ENCODE assay signal across 8 mouse cellular contexts in genomic region chr5:33652783-33653173, GRCm38 (mm10). TPM values are rescaled to one million over a fixed set of nuclear protein-coding genes. Genes with fewer than 3 reads are reported as not detected.
A peak's percentile ranks its signal among the peaks of the same experiment; 100 is the strongest.
DNase-seq lines count a peak whose midpoint lies in the region; ATAC-seq and TF ChIP-seq lines count a peak whose summit lies in the region.

No protein-coding gene starts in this region.

- peak overlapping the region; percentile 80 for H3K4me3 ChIP-seq in heart, embryonic 15.5 days
- peak overlapping the region; percentile 90; the same call in 1 of the 2 replicates for H3K4me3 ChIP-seq in G1E (ENCODE audit: low read depth, low read length)
- peak overlapping the region; percentile 81 for H3K4me3 ChIP-seq in forebrain, postnatal 0 days (ENCODE audit: low read depth, low read length)
- no peak overlapping the region for H3K4me3 ChIP-seq in macrophage (ENCODE audit: inconsistent target)

- H3K9me3 ChIP-seq in heart, embryonic 15.5 days (replicated peaks): no peaks in the 10 kb centered on the region
- no peaks in the 10 kb centered on the region for H3K9me3 ChIP-seq in G1E (replicated peaks)
- H3K9me3 ChIP-seq in forebrain, postnatal 0 days (ENCODE audit: low read length): no peaks in the 10 kb centered on the region

- TF ChIP-seq CTCF in G1E (IDR thresholded peaks at IDR 0.05; ENCODE audit: low read depth, low read length): no peak
- TF ChIP-seq CTCF in forebrain, postnatal 0 days (IDR thresholded peaks at IDR 0.05; ENCODE audit: low read depth): no peak

- H3K36me3 ChIP-seq in heart, embryonic 15.5 days: peaks cover 38% of the 10 kb centered on the region
- H3K36me3 ChIP-seq in G1E (replicated peaks): peaks cover 65% of the 10 kb centered on the region
- H3K36me3 ChIP-seq in forebrain, postnatal 0 days (ENCODE audit: insufficient read depth): peaks cover 9% of the 10 kb centered on the region; the same call in 1 of the 2 replicates
- peaks cover 25% of the 10 kb centered on the region for H3K36me3 ChIP-seq in macrophage (ENCODE audit: inconsistent target)

- peak overlapping the region; percentile 47 for H3K9ac ChIP-seq in heart, embryonic 15.5 days
- H3K9ac ChIP-seq in forebrain, postnatal 0 days: peak overlapping the region; percentile 76

- no peak for DNase-seq in heart, postnatal 25 days (ENCODE audit: low spot score)
- DNase-seq in G1E (ENCODE audit: low spot score) (no peak), MN1 (ENCODE audit: low spot score) (no peak)
- no peak for DNase-seq in forebrain, postnatal 0 days
- DNase-seq in right cerebral cortex, postnatal 25 days: no peak
- no peak for DNase-seq in spleen, adult 12 weeks (ENCODE audit: low spot score)

- peak overlapping the region; percentile 97 for H3K27ac ChIP-seq in heart, embryonic 15.5 days
- peak overlapping the region; percentile 95; the same call in 1 of the 2 replicates for H3K27ac ChIP-seq in forebrain, postnatal 0 days (ENCODE audit: low read depth, low read length)
- H3K27ac ChIP-seq in macrophage: peak overlapping the region; percentile 88; the same call in 1 of the 2 replicates

- WGBS in heart, embryonic 15.5 days: 5% methylated on average over 9 of the region's 9 CpGs
- WGBS in forebrain, postnatal 0 days: 3% methylated on average over 9 of the region's 9 CpGs
- WGBS in macrophage (ENCODE audit: missing documents): 17% methylated on average over 9 of the region's 9 CpGs

- no peak for ATAC-seq in heart, embryonic 15.5 days (replicated peaks; ENCODE audit: insufficient number of reproducible peaks, insufficient read depth, low FRiP score, low read depth)
- no peak for ATAC-seq in G1E (ENCODE audit: extremely low read depth, insufficient number of reproducible peaks, low FRiP score, poor library complexity, severe bottlenecking)
- ATAC-seq in forebrain, postnatal 0 days: no peak

- peaks cover 67% of the 10 kb centered on the region for H3K79me2 ChIP-seq in macrophage (ENCODE audit: inconsistent target)

- intact Hi-C loops in heart, postnatal 25 days (cut with DNase I): loop anchor here (10.0 kb wide), 1 partner anchor 282 kb away; the partner anchor contains the start of gene Nelfa

- H3K4me1 ChIP-seq in heart, embryonic 15.5 days (replicated peaks): peaks cover 40% of the 10 kb centered on the region
- H3K4me1 ChIP-seq in G1E (ENCODE audit: insufficient read depth, low read depth, low read length): peaks cover 66% of the 10 kb centered on the region
- H3K4me1 ChIP-seq in forebrain, postnatal 0 days (ENCODE audit: insufficient read depth): peaks cover 7% of the 10 kb centered on the region

- no peaks in the 10 kb centered on the region for H3K27me3 ChIP-seq in heart, embryonic 15.5 days
- H3K27me3 ChIP-seq in G1E (ENCODE audit: insufficient read depth, low read length): no peaks in the 10 kb centered on the region
- no peaks in the 10 kb centered on the region for H3K27me3 ChIP-seq in forebrain, postnatal 0 days (ENCODE audit: insufficient read depth, low read length)

- H3K4me2 ChIP-seq in heart, embryonic 15.5 days: peak overlapping the region; percentile 67
- peak overlapping the region; percentile 62 for H3K4me2 ChIP-seq in forebrain, postnatal 0 days (ENCODE audit: low read depth)

RNA-seq across cellular contexts. Expression of gene Slbp, which starts 0.4 kb away (rescaled TPM):
- 99.3 and 113 TPM in 2 replicates for polyA plus RNA-seq in heart, embryonic 15.5 days (2015; fragmentation: Nextera tagmentation; extraction: Ambion mirVana)
- total RNA-seq in heart, postnatal 25 days (2021): 10 to 100 TPM; 15.3 to 16.2 TPM
- total RNA-seq in G1E (2014; fragmentation: Nextera tagmentation) (168 and 174 TPM in 2 replicates), G1E (2017) (373 and 386 TPM in 2 replicates)
- polyA plus RNA-seq in G1E (2012) (174 and 196 TPM in 2 replicates), macrophage (2018) (28.4 to 65.1 TPM (median 34.0 TPM) in 3 replicates)
- 88.7 and 89.8 TPM in 2 replicates for total RNA-seq in forebrain, postnatal 0 days (2014; rRNA removed)
- polyA plus RNA-seq in forebrain, postnatal 0 days (2015; fragmentation: Nextera tagmentation; extraction: Ambion mirVana): 86.4 and 94.4 TPM in 2 replicates
- total RNA-seq in macrophage (2018; cell fraction: chromatin; rRNA removed): 100 to 1,000 TPM in 1 of 26 experiments, 10 to 100 TPM in 25; 24.7 to 108 (median 50.4) TPM
- 10 to 100 TPM; 17.7 to 33.7 (median 28.1) TPM for total RNA-seq in macrophage (2018; cell fraction: cytosol; rRNA removed)
- total RNA-seq in macrophage (2018; cell fraction: nucleus; rRNA removed): 100 to 1,000 TPM in 1 of 26 experiments, 10 to 100 TPM in 25; 18.5 to 101 (median 36.5) TPM

RNA-seq across cellular contexts. Expression of gene Tacc3, which starts 5.2 kb away (rescaled TPM):
- 107 and 117 TPM in 2 replicates for polyA plus RNA-seq in heart, embryonic 15.5 days (2015; fragmentation: Nextera tagmentation; extraction: Ambion mirVana)
- 1 to 10 TPM; 2.4 TPM for total RNA-seq in heart, postnatal 25 days (2021)
- 112 and 119 TPM in 2 replicates for total RNA-seq in G1E (2014; fragmentation: Nextera tagmentation)
- total RNA-seq in G1E (2017): 150 and 155 TPM in 2 replicates
- 81.8 and 94.2 TPM in 2 replicates for polyA plus RNA-seq in G1E (2012)
- 12.0 and 20.1 TPM in 2 replicates for total RNA-seq in forebrain, postnatal 0 days (2014; rRNA removed)
- polyA plus RNA-seq in forebrain, postnatal 0 days (2015; fragmentation: Nextera tagmentation; extraction: Ambion mirVana): 24.9 and 25.5 TPM in 2 replicates
- total RNA-seq in macrophage (2018; cell fraction: chromatin; rRNA removed): 10 to 100 TPM in 21 of 26 experiments, 1 to 10 TPM in 5; 4.8 to 40.4 (median 19.6) TPM
- total RNA-seq in macrophage (2018; cell fraction: cytosol; rRNA removed): 10 to 100 TPM in 18 of 26 experiments, 1 to 10 TPM in 8; 7.4 to 14.6 (median 10.7) TPM
- 10 to 100 TPM in 21 of 26 experiments, 1 to 10 TPM in 5; 4.9 to 37.4 (median 13.4) TPM for total RNA-seq in macrophage (2018; cell fraction: nucleus; rRNA removed)
- 6.1 to 26.7 TPM (median 22.0 TPM) in 3 replicates for polyA plus RNA-seq in macrophage (2018)

RNA-seq across cellular contexts. Expression of gene Tmem129, which starts 5.4 kb away (rescaled TPM):
- polyA plus RNA-seq in heart, embryonic 15.5 days (2015; fragmentation: Nextera tagmentation; extraction: Ambion mirVana): 29.5 and 37.6 TPM in 2 replicates
- total RNA-seq in heart, postnatal 25 days (2021): 10 to 100 TPM; 19.8 to 20.2 TPM
- total RNA-seq in G1E (2014; fragmentation: Nextera tagmentation) (20.7 and 22.3 TPM in 2 replicates), G1E (2017) (29.2 and 30.0 TPM in 2 replicates)
- polyA plus RNA-seq in G1E (2012) (12.9 and 13.7 TPM in 2 replicates), macrophage (2018) (11.7 to 18.8 TPM (median 18.6 TPM) in 3 replicates)
- 20.6 and 23.9 TPM in 2 replicates for total RNA-seq in forebrain, postnatal 0 days (2014; rRNA removed)
- 15.5 and 20.9 TPM in 2 replicates for polyA plus RNA-seq in forebrain, postnatal 0 days (2015; fragmentation: Nextera tagmentation; extraction: Ambion mirVana)
- total RNA-seq in macrophage (2018; cell fraction: chromatin; rRNA removed): 10 to 100 TPM in 6 of 26 experiments, 1 to 10 TPM in 17, under 1 TPM in 3; 0.38 to 15.4 (median 4.5) TPM
- total RNA-seq in macrophage (2018; cell fraction: cytosol; rRNA removed): 10 to 100 TPM in 23 of 26 experiments, 1 to 10 TPM in 3; 6.1 to 26.1 (median 18.1) TPM
- total RNA-seq in macrophage (2018; cell fraction: nucleus; rRNA removed): 10 to 100 TPM in 13 of 26 experiments, 1 to 10 TPM in 13; 2.2 to 23.7 (median 10.7) TPM

RNA-seq across cellular contexts. Expression of gene Gm9903, which starts 23.1 kb away (rescaled TPM):
- polyA plus RNA-seq in heart, embryonic 15.5 days (2015; fragmentation: Nextera tagmentation; extraction: Ambion mirVana): 0.74 and 1.0 TPM in 2 replicates
- total RNA-seq in heart, postnatal 25 days (2021): 1 to 10 TPM; 1.1 to 1.3 TPM
- total RNA-seq in G1E (2014; fragmentation: Nextera tagmentation): 2.8 and 2.9 TPM in 2 replicates
- 0.66 and 0.70 TPM in 2 replicates for total RNA-seq in G1E (2017)
- polyA plus RNA-seq in G1E (2012): 0.06 TPM in 1 of 2 replicates, not detected in the other
- 1.00 TPM in 1 of 2 replicates, not detected in the other for total RNA-seq in forebrain, postnatal 0 days (2014; rRNA removed)
- polyA plus RNA-seq in forebrain, postnatal 0 days (2015; fragmentation: Nextera tagmentation; extraction: Ambion mirVana): 0.39 and 0.59 TPM in 2 replicates
- total RNA-seq in macrophage (2018; cell fraction: chromatin; rRNA removed): 1 to 10 TPM in 13 of 26 experiments, under 1 TPM in 5, not detected in 8; 0.25 to 2.6 (median 1.5) TPM
- total RNA-seq in macrophage (2018; cell fraction: cytosol; rRNA removed): under 1 TPM in 17 of 26 experiments, not detected in 9; 0.05 to 0.58 (median 0.14) TPM
- 1 to 10 TPM in 12 of 26 experiments, under 1 TPM in 11, not detected in 3; 0.30 to 3.2 (median 1.2) TPM for total RNA-seq in macrophage (2018; cell fraction: nucleus; rRNA removed)
- 0.10 to 0.23 TPM in 2 of 3 replicates, not detected in the other for polyA plus RNA-seq in macrophage (2018)

RNA-seq across cellular contexts. Expression of gene Fam53a, which starts 23.3 kb away (rescaled TPM):
- polyA plus RNA-seq in heart, embryonic 15.5 days (2015; fragmentation: Nextera tagmentation; extraction: Ambion mirVana): 45.3 and 51.4 TPM in 2 replicates
- 10 to 100 TPM; 24.6 to 25.2 TPM for total RNA-seq in heart, postnatal 25 days (2021)
- total RNA-seq in G1E (2014; fragmentation: Nextera tagmentation) (25.4 and 30.8 TPM in 2 replicates), G1E (2017) (30.4 and 30.6 TPM in 2 replicates)
- polyA plus RNA-seq in G1E (2012) (84.5 and 102 TPM in 2 replicates), macrophage (2018) (9.3 to 21.4 TPM (median 18.9 TPM) in 3 replicates)
- 20.9 and 36.6 TPM in 2 replicates for total RNA-seq in forebrain, postnatal 0 days (2014; rRNA removed)
- 37.5 and 40.0 TPM in 2 replicates for polyA plus RNA-seq in forebrain, postnatal 0 days (2015; fragmentation: Nextera tagmentation; extraction: Ambion mirVana)
- total RNA-seq in macrophage (2018; cell fraction: chromatin; rRNA removed): 10 to 100 TPM in 18 of 26 experiments, 1 to 10 TPM in 8; 2.3 to 36.5 (median 18.1) TPM
- 10 to 100 TPM in 23 of 26 experiments, 1 to 10 TPM in 3; 7.4 to 23.4 (median 20.1) TPM for total RNA-seq in macrophage (2018; cell fraction: cytosol; rRNA removed)
- total RNA-seq in macrophage (2018; cell fraction: nucleus; rRNA removed): 10 to 100 TPM in 20 of 26 experiments, 1 to 10 TPM in 6; 5.0 to 28.3 (median 15.2) TPM
